In the genomic region with DNA sequence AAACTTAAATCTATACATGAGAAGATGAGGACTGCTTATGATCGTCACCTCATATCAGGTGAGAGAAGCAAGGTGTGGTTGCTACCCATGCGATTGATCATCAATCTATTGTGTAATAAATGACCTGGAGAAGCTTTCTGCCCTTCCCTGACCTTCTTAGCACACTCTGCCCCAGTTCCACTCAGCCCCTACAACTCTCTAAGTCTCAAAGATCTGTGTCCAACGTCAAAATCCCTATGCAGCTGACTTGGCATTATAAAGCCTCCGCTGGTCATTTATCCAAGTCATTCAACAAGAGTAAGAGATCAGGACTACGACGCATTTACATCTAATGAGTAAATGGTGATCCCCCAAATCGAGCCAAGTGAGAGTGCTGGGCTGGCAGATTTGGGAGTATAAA, we compare ENCODE assay signal across 30 mouse cellular contexts. TPM values are rescaled to one million over a fixed set of nuclear protein-coding genes. Genes with fewer than 3 reads are reported as not detected.
"Had no signal": no experiment of that assay in that cellular context is flagged by ENCODE, and none has a peak within 500 bp of the region (broad histone marks: within the 10 kb centered on the region; RNA-seq: fewer than 3 reads in every experiment).

Myh13 (plus strand) TSS at position 301 of the 400 bp plus-strand sequence.

- H3K9ac ChIP-seq: heart, embryonic 13.5 days; heart, embryonic 15.5 days; hindbrain, embryonic 13.5 days; hindbrain, embryonic 15.5 days; intestine, embryonic 15.5 days; limb, embryonic 12.5 days; liver, embryonic 13.5 days; liver, embryonic 15.5 days had no signal

- H3K4me1 ChIP-seq: heart, embryonic 15.5 days; hindbrain, embryonic 15.5 days; intestine, embryonic 15.5 days; limb, embryonic 10.5 days; liver, embryonic 13.5 days; liver, embryonic 15.5 days had no signal

- ATAC-seq: inflammation-experienced regulatory T-cells, adult 6 months; intestine, embryonic 15.5 days; intestine, postnatal 0 days had no signal

- DNase-seq: gastrocnemius, postnatal 14 days; gastrocnemius, postnatal 36 days; heart, adult 18-20 months; heart, postnatal 14 days; heart, postnatal 36 days; kidney, adult 18-20 months; kidney, adult 8-10 months; kidney, postnatal 10 days; kidney, postnatal 25 days; kidney, postnatal 4 days; liver; liver, embryonic 13.5 days had no signal

- H3K36me3 ChIP-seq: heart, embryonic 13.5 days; heart, embryonic 15.5 days; hindbrain, embryonic 13.5 days; hindbrain, embryonic 15.5 days; intestine, embryonic 15.5 days; limb, embryonic 10.5 days; limb, embryonic 12.5 days; liver, embryonic 13.5 days; liver, embryonic 15.5 days had no signal

- H3K4me3 ChIP-seq: heart, embryonic 13.5 days; heart, embryonic 15.5 days; hindbrain, embryonic 13.5 days; hindbrain, embryonic 15.5 days; intestine, embryonic 15.5 days; layer of hippocampus, adult 2 months; left cerebral cortex, adult 2 months; limb, embryonic 10.5 days; limb, embryonic 12.5 days; liver, embryonic 13.5 days; liver, embryonic 15.5 days had no signal

- H3K9me3 ChIP-seq: heart, embryonic 13.5 days; heart, embryonic 15.5 days; hindbrain, embryonic 13.5 days; hindbrain, embryonic 15.5 days; intestine, embryonic 15.5 days; limb, embryonic 10.5 days; limb, embryonic 12.5 days; liver, embryonic 13.5 days; liver, embryonic 15.5 days had no signal

- H3K27me3 ChIP-seq: heart, embryonic 13.5 days; heart, embryonic 15.5 days; hindbrain, embryonic 13.5 days; hindbrain, embryonic 15.5 days; intestine, embryonic 15.5 days; limb, embryonic 12.5 days; liver, embryonic 13.5 days; liver, embryonic 15.5 days had no signal

- H3K27ac ChIP-seq: heart, embryonic 13.5 days; heart, embryonic 15.5 days; hindbrain, embryonic 13.5 days; hindbrain, embryonic 15.5 days; intestine, embryonic 15.5 days; layer of hippocampus, adult 2 months; left cerebral cortex, adult 2 months; limb, embryonic 10.5 days; limb, embryonic 12.5 days; liver, embryonic 13.5 days; liver, embryonic 15.5 days had no signal

- H3K4me2 ChIP-seq: heart, embryonic 11.5 days; heart, embryonic 13.5 days; heart, embryonic 15.5 days; hindbrain, embryonic 13.5 days; hindbrain, embryonic 15.5 days; intestine, embryonic 15.5 days; limb, embryonic 12.5 days; liver, embryonic 11.5 days; liver, embryonic 13.5 days; liver, embryonic 15.5 days had no signal

RNA-seq across cellular contexts. Expression of gene Myh13, which starts in this region (rescaled TPM):
- total RNA-seq: heart, adult 18-20 months; heart, postnatal 14 days; heart, postnatal 36 days; hematopoietic stem cell, adult 5-6 weeks had no signal
- polyA plus RNA-seq: heart, embryonic 11.5 days; hindbrain, embryonic 11.5 days; inflammation-experienced regulatory T-cells, adult 6 months; intestine, embryonic 15.5 days; intestine, postnatal 0 days; kidney, embryonic 14.5 days; kidney, embryonic 16.5 days; limb, embryonic 10.5 days; liver, embryonic 11.5 days; liver, embryonic 13.5 days; liver, embryonic 15.5 days had no signal
